10 mouse cellular contexts compared by ENCODE assay signal in the genomic region with DNA sequence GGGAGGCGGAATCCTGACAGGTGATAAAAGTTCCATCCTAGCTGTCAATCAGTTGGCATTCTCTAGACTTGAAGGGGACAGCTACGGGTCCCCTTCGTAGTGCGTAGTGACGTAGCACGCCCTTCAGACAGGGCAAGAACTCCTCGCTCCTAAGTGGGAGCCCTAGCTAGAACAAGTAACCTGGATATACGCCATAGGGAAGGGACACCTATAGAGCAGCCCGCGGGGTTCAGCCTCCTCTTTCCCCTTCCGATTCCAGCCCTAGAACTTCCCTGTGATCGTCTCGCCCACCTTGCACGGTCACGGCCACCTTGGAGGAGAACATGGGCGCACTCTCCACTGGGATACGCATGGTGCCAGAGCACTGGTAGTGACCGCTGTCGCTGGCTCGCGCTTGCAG. TPM values are rescaled to one million over a fixed set of nuclear protein-coding genes. Genes with fewer than 3 reads are reported as not detected.
DNase-seq lines count a peak whose midpoint lies in the region; ATAC-seq lines count a peak whose summit lies in the region.
"Had no signal": no experiment of that assay in that cellular context is flagged by ENCODE, and none has a peak within 500 bp of the region (broad histone marks: within the 10 kb centered on the region; RNA-seq: fewer than 3 reads in every experiment).

No protein-coding gene starts in this region.

- H3K4me1 ChIP-seq in heart, embryonic 15.5 days (replicated peaks): peaks cover 15% of the 10 kb centered on the region
- peaks cover 17% of the 10 kb centered on the region for H3K4me1 ChIP-seq in forebrain, embryonic 10.5 days
- peaks cover 16% of the 10 kb centered on the region for H3K4me1 ChIP-seq in liver, embryonic 12.5 days
- peaks cover 7% of the 10 kb centered on the region; the same call in 1 of the 2 replicates for H3K4me1 ChIP-seq in stomach, embryonic 14.5 days (ENCODE audit: control insufficient read depth, insufficient read depth, low read length)

- no peak for ATAC-seq in heart, embryonic 15.5 days (replicated peaks; ENCODE audit: insufficient number of reproducible peaks, insufficient read depth, low FRiP score, low read depth)
- no peak for ATAC-seq in liver, embryonic 12.5 days
- ATAC-seq in stomach, embryonic 14.5 days (ENCODE audit: insufficient number of reproducible peaks, insufficient read depth, low FRiP score, low read depth): no peak; the same call in 1 of the 2 replicates

- H3K9me3 ChIP-seq in heart, embryonic 15.5 days (replicated peaks): no peaks in the 10 kb centered on the region
- no peaks in the 10 kb centered on the region for H3K9me3 ChIP-seq in forebrain, embryonic 10.5 days
- no peaks in the 10 kb centered on the region for H3K9me3 ChIP-seq in liver, embryonic 12.5 days (replicated peaks)
- H3K9me3 ChIP-seq in stomach, embryonic 14.5 days (ENCODE audit: control insufficient read depth, low read depth, low read length): no peaks in the 10 kb centered on the region

- 5% methylated on average over 21 of the region's 21 CpGs for WGBS in heart, embryonic 15.5 days
- 4% methylated on average over 21 of the region's 21 CpGs for WGBS in forebrain, embryonic 10.5 days
- 7% methylated on average over 21 of the region's 21 CpGs for WGBS in liver, embryonic 12.5 days (ENCODE audit: insufficient replicate concordance)
- WGBS in stomach, embryonic 14.5 days: 4% methylated on average over 21 of the region's 21 CpGs

- H3K4me2 ChIP-seq in heart, embryonic 15.5 days: peak overlapping the region; percentile 87
- peak overlapping the region; percentile 67 for H3K4me2 ChIP-seq in liver, embryonic 12.5 days
- H3K4me2 ChIP-seq in stomach, embryonic 14.5 days (replicated peaks; ENCODE audit: low read depth, low read length): peak overlapping the region; percentile 93

- intact Hi-C loops in left cerebral cortex, postnatal 36 days (cut with DNase I): loop anchor here (10.0 kb wide), 1 partner anchor 196 kb away; no protein-coding TSS in a partner anchor

- DNase-seq in heart, postnatal 4 days: no peak
- peak; percentile 69 for DNase-seq in brain, adult 2 months (ENCODE audit: low read depth, low spot score)
- DNase-seq in forebrain, embryonic 10.5 days (ENCODE audit: extremely low spot score, low spot score): peak; percentile 30
- no peak for DNase-seq in gastrocnemius, adult 18-20 months (ENCODE audit: low spot score)
- DNase-seq in left cerebral cortex, postnatal 36 days (ENCODE audit: low spot score in 2 of 2): no peak

- H3K9ac ChIP-seq in heart, embryonic 15.5 days: peak overlapping the region; percentile 39
- H3K9ac ChIP-seq in liver, embryonic 12.5 days: no peak overlapping the region
- H3K9ac ChIP-seq in stomach, embryonic 14.5 days (replicated peaks; ENCODE audit: low read depth, low read length): no peak overlapping the region

- H3K27me3 ChIP-seq in heart, embryonic 15.5 days: peaks cover 63% of the 10 kb centered on the region
- peaks cover 74% of the 10 kb centered on the region for H3K27me3 ChIP-seq in forebrain, embryonic 10.5 days (ENCODE audit: poor library complexity, severe bottlenecking)
- peaks cover 85% of the 10 kb centered on the region for H3K27me3 ChIP-seq in liver, embryonic 12.5 days (replicated peaks)
- H3K27me3 ChIP-seq in stomach, embryonic 14.5 days (ENCODE audit: control insufficient read depth, insufficient read depth, low read length): peaks cover 20% of the 10 kb centered on the region; the same call in 1 of the 2 replicates

- peak overlapping the region; percentile 51 for H3K4me3 ChIP-seq in heart, embryonic 15.5 days
- peak overlapping the region; percentile 65 for H3K4me3 ChIP-seq in forebrain, embryonic 10.5 days
- H3K4me3 ChIP-seq in liver, embryonic 12.5 days: peak overlapping the region; percentile 46
- H3K4me3 ChIP-seq in stomach, embryonic 14.5 days (ENCODE audit: low read depth, low read length): peak overlapping the region; percentile 46

- no peaks in the 10 kb centered on the region for H3K36me3 ChIP-seq in heart, embryonic 15.5 days
- H3K36me3 ChIP-seq in forebrain, embryonic 10.5 days (replicated peaks): no peaks in the 10 kb centered on the region
- no peaks in the 10 kb centered on the region for H3K36me3 ChIP-seq in liver, embryonic 12.5 days
- H3K36me3 ChIP-seq in stomach, embryonic 14.5 days (ENCODE audit: control insufficient read depth, insufficient read depth, low read length): no peaks in the 10 kb centered on the region

- no peak overlapping the region for H3K27ac ChIP-seq in heart, embryonic 15.5 days
- H3K27ac ChIP-seq in forebrain, embryonic 10.5 days: no peak overlapping the region
- H3K27ac ChIP-seq in liver, embryonic 12.5 days: no peak overlapping the region
- no peak overlapping the region for H3K27ac ChIP-seq in stomach, embryonic 14.5 days (ENCODE audit: low read length)

RNA-seq across cellular contexts. Expression of a gene that starts 4.4 kb away (rescaled TPM):
- polyA plus RNA-seq in heart, embryonic 15.5 days (2015; fragmentation: Nextera tagmentation; extraction: Ambion mirVana): 0.14 TPM in 1 of 2 replicates, not detected in the other
- total RNA-seq in heart, postnatal 4 days (2021): not detected
- polyA plus RNA-seq in forebrain, embryonic 10.5 days (2016; fragmentation: Nextera tagmentation; extraction: Ambion mirVana): not detected in 2 replicates
- polyA plus RNA-seq in liver, embryonic 12.5 days (2016; fragmentation: Nextera tagmentation; extraction: Ambion mirVana): 0.10 and 0.13 TPM in 2 replicates
- not detected in 2 replicates for polyA plus RNA-seq in stomach, embryonic 14.5 days (2014; fragmentation: Nextera tagmentation; extraction: Ambion mirVana)
- not detected for total RNA-seq in gastrocnemius, adult 18-20 months (2021)
- total RNA-seq in left cerebral cortex, postnatal 36 days (2021): under 1 TPM; 0.32 to 0.81 TPM
- total RNA-seq: MEL had no signal

RNA-seq across cellular contexts. Expression of a gene that starts 19.0 kb away (rescaled TPM):
- polyA plus RNA-seq in heart, embryonic 15.5 days (2015; fragmentation: Nextera tagmentation; extraction: Ambion mirVana): 0.09 and 0.22 TPM in 2 replicates
- total RNA-seq in heart, postnatal 4 days (2021): under 1 TPM; 0.31 to 0.34 TPM
- polyA plus RNA-seq in forebrain, embryonic 10.5 days (2016; fragmentation: Nextera tagmentation; extraction: Ambion mirVana): not detected in 2 replicates
- polyA plus RNA-seq in liver, embryonic 12.5 days (2016; fragmentation: Nextera tagmentation; extraction: Ambion mirVana): 0.21 and 0.23 TPM in 2 replicates
- 0.18 TPM in 1 of 2 replicates, not detected in the other for polyA plus RNA-seq in stomach, embryonic 14.5 days (2014; fragmentation: Nextera tagmentation; extraction: Ambion mirVana)
- not detected for total RNA-seq in gastrocnemius, adult 18-20 months (2021)
- total RNA-seq in left cerebral cortex, postnatal 36 days (2021): not detected
- total RNA-seq: layer of hippocampus, postnatal 10 days had no signal

RNA-seq across cellular contexts. Expression of a gene that starts 23.0 kb away (rescaled TPM):
- 23.0 TPM in 2 replicates for polyA plus RNA-seq in heart, embryonic 15.5 days (2015; fragmentation: Nextera tagmentation; extraction: Ambion mirVana)
- total RNA-seq in heart, postnatal 4 days (2021): 10 to 100 TPM; 14.3 to 16.3 TPM
- polyA plus RNA-seq in forebrain, embryonic 10.5 days (2016; fragmentation: Nextera tagmentation; extraction: Ambion mirVana): 30.9 and 33.2 TPM in 2 replicates
- polyA plus RNA-seq in liver, embryonic 12.5 days (2016; fragmentation: Nextera tagmentation; extraction: Ambion mirVana): 25.7 and 27.3 TPM in 2 replicates
- polyA plus RNA-seq in stomach, embryonic 14.5 days (2014; fragmentation: Nextera tagmentation; extraction: Ambion mirVana): 38.9 and 40.5 TPM in 2 replicates
- 1 to 10 TPM; 4.1 to 5.5 TPM for total RNA-seq in gastrocnemius, adult 18-20 months (2021)
- 10 to 100 TPM; 14.0 to 17.3 TPM for total RNA-seq in left cerebral cortex, postnatal 36 days (2021)

RNA-seq across cellular contexts. Expression of a gene that starts 23.5 kb away (rescaled TPM):
- polyA plus RNA-seq in heart, embryonic 15.5 days (2015; fragmentation: Nextera tagmentation; extraction: Ambion mirVana): 0.62 and 0.84 TPM in 2 replicates
- total RNA-seq in heart, postnatal 4 days (2021): under 1 TPM; 0.81 to 0.90 TPM
- polyA plus RNA-seq in forebrain, embryonic 10.5 days (2016; fragmentation: Nextera tagmentation; extraction: Ambion mirVana): 0.19 and 0.39 TPM in 2 replicates
- polyA plus RNA-seq in liver, embryonic 12.5 days (2016; fragmentation: Nextera tagmentation; extraction: Ambion mirVana): 0.46 and 0.50 TPM in 2 replicates
- polyA plus RNA-seq in stomach, embryonic 14.5 days (2014; fragmentation: Nextera tagmentation; extraction: Ambion mirVana): 0.45 and 1.5 TPM in 2 replicates
- under 1 TPM in 1 of 2 experiments, not detected in 1; 0.47 TPM for total RNA-seq in gastrocnemius, adult 18-20 months (2021)
- under 1 TPM in 1 of 2 experiments, not detected in 1; 0.54 TPM for total RNA-seq in left cerebral cortex, postnatal 36 days (2021)

RNA-seq across cellular contexts. Expression of a gene that starts 40.8 kb away (rescaled TPM):
- 9.8 and 10.2 TPM in 2 replicates for polyA plus RNA-seq in heart, embryonic 15.5 days (2015; fragmentation: Nextera tagmentation; extraction: Ambion mirVana)
- total RNA-seq in heart, postnatal 4 days (2021): 10 to 100 TPM; 41.2 to 41.6 TPM
- polyA plus RNA-seq in forebrain, embryonic 10.5 days (2016; fragmentation: Nextera tagmentation; extraction: Ambion mirVana): 7.1 and 8.4 TPM in 2 replicates
- 9.6 and 10.6 TPM in 2 replicates for polyA plus RNA-seq in liver, embryonic 12.5 days (2016; fragmentation: Nextera tagmentation; extraction: Ambion mirVana)
- 10.8 and 11.8 TPM in 2 replicates for polyA plus RNA-seq in stomach, embryonic 14.5 days (2014; fragmentation: Nextera tagmentation; extraction: Ambion mirVana)
- total RNA-seq in gastrocnemius, adult 18-20 months (2021): 10 to 100 TPM; 17.0 to 17.7 TPM
- total RNA-seq in left cerebral cortex, postnatal 36 days (2021): 10 to 100 TPM; 53.3 to 59.4 TPM

Comparison
In these comparisons a context has a peak if more than half of its experiments do, and no peak if none do; other contexts are left out.
1. DNase-seq: peak in brain, adult 2 months (single experiment) and forebrain, embryonic 10.5 days (single experiment); none in heart, postnatal 4 days (single experiment), gastrocnemius, adult 18-20 months (single experiment) and left cerebral cortex, postnatal 36 days (0 of 2).
2. Peak in every context shown above with its lines, with median percentiles within 50 percentile points of each other: H3K4me2 ChIP-seq and H3K4me3 ChIP-seq.